Mouse (Mus musculus): ENCODE measurements around the gene Mdga2. TPM values are rescaled to one million over a fixed set of nuclear protein-coding genes. Genes with fewer than 3 reads are reported as not detected.

The Mdga2 gene
- polyA plus RNA-seq, 1 experiment from 2014 or later = 3.2 TPM

GRCm38 (mm10) chr12:66679558-66679957 lies 542.8 kb downstream of the Mdga2 start:
- no peaks in the 10 kb centered on the region for H3K27me3 ChIP-seq
- no peak overlapping the region for H3K9ac ChIP-seq
- no peak overlapping the region for H3K27ac ChIP-seq (replicated peaks)
- H3K4me1 ChIP-seq = no peaks in the 10 kb centered on the region
- ATAC-seq (ENCODE audit: insufficient number of reproducible peaks, low FRiP score, low TSS enrichment, low read depth) = no peak
- no peaks in the 10 kb centered on the region for H3K9me3 ChIP-seq (replicated peaks)
- no peak overlapping the region for H3K4me3 ChIP-seq (replicated peaks)
- no peak overlapping the region for H3K4me2 ChIP-seq (replicated peaks)
- 67% methylated on average over 3 of the region's 3 CpGs for WGBS
- no peaks in the 10 kb centered on the region for H3K36me3 ChIP-seq

- no peaks in the 10 kb centered on the region for H3K27me3 ChIP-seq
- H3K4me1 ChIP-seq = no peaks in the 10 kb centered on the region
- H3K27ac ChIP-seq (replicated peaks) = no peak overlapping the region
- no peaks in the 10 kb centered on the region for H3K9me3 ChIP-seq (replicated peaks)
- no peak overlapping the region for H3K4me3 ChIP-seq (replicated peaks)
- H3K9ac ChIP-seq = no peak overlapping the region
- H3K4me2 ChIP-seq (replicated peaks) = no peak overlapping the region
- WGBS = 73% methylated on average over 12 of the region's 12 CpGs
- no peaks in the 10 kb centered on the region for H3K36me3 ChIP-seq
- ATAC-seq (ENCODE audit: insufficient number of reproducible peaks, low FRiP score, low TSS enrichment, low read depth) = no peak
These were observed 573.5 kb downstream of the Mdga2 start for GRCm38 (mm10) chr12:66648605-66649552.

- Histone ChIP-seq H3K27me3 (no peaks in the 10 kb centered on the region), H3K27ac (replicated peaks) (no peak overlapping the region)
These were observed 581.9 kb downstream of the Mdga2 start for GRCm38 (mm10) chr12:66640408-66640807.

GRCm38 (mm10) chr12:66619944-66620343 lies 602.4 kb downstream of the Mdga2 start:
- no peak for ATAC-seq (ENCODE audit: insufficient number of reproducible peaks, low FRiP score, low TSS enrichment, low read depth)
- Histone ChIP-seq H3K27ac (replicated peaks) (no peak overlapping the region), H3K9me3 (replicated peaks) (no peaks in the 10 kb centered on the region), H3K36me3 (no peaks in the 10 kb centered on the region), H3K9ac (no peak overlapping the region), H3K4me3 (replicated peaks) (no peak overlapping the region), H3K27me3 (no peaks in the 10 kb centered on the region), H3K4me1 (no peaks in the 10 kb centered on the region), H3K4me2 (replicated peaks) (no peak overlapping the region)
- WGBS = 66% methylated on average over 3 of the region's 3 CpGs

More at GRCm38 (mm10) chr12:66640408-66640807, 581.9 kb downstream of the Mdga2 start:
- H3K4me3 ChIP-seq (replicated peaks) = no peak overlapping the region
- no peak overlapping the region for H3K9ac ChIP-seq
- no peak overlapping the region for H3K4me2 ChIP-seq (replicated peaks)
- no peak for ATAC-seq (ENCODE audit: insufficient number of reproducible peaks, low FRiP score, low TSS enrichment, low read depth)
- no peaks in the 10 kb centered on the region for H3K4me1 ChIP-seq
- no peaks in the 10 kb centered on the region for H3K9me3 ChIP-seq (replicated peaks)
- 51% methylated on average over 1 of the region's 1 CpGs for WGBS
- H3K36me3 ChIP-seq = no peaks in the 10 kb centered on the region

GRCm38 (mm10) chr12:66591617-66592230 lies 630.6 kb downstream of the Mdga2 start:
- Histone ChIP-seq H3K36me3 (no peaks in the 10 kb centered on the region), H3K4me2 (replicated peaks) (no peak overlapping the region), H3K27ac (replicated peaks) (no peak overlapping the region), H3K4me1 (no peaks in the 10 kb centered on the region), H3K9me3 (replicated peaks) (no peaks in the 10 kb centered on the region), H3K4me3 (replicated peaks) (no peak overlapping the region), H3K9ac (no peak overlapping the region), H3K27me3 (no peaks in the 10 kb centered on the region)
- 43% methylated on average over 1 of the region's 1 CpGs for WGBS
- ATAC-seq (ENCODE audit: insufficient number of reproducible peaks, low FRiP score, low TSS enrichment, low read depth) = no peak

- Histone ChIP-seq H3K4me1 (no peaks in the 10 kb centered on the region), H3K36me3 (no peaks in the 10 kb centered on the region), H3K4me2 (replicated peaks) (no peak overlapping the region), H3K9ac (no peak overlapping the region), H3K4me3 (replicated peaks) (no peak overlapping the region), H3K27ac (replicated peaks) (no peak overlapping the region), H3K27me3 (no peaks in the 10 kb centered on the region), H3K9me3 (replicated peaks) (no peaks in the 10 kb centered on the region)
- 85% methylated on average over 1 of the region's 1 CpGs for WGBS
- ATAC-seq (ENCODE audit: insufficient number of reproducible peaks, low FRiP score, low TSS enrichment, low read depth) = no peak
These were observed 657.0 kb downstream of the Mdga2 start for GRCm38 (mm10) chr12:66565396-66565795.

- Histone ChIP-seq H3K4me3 (replicated peaks) (no peak overlapping the region), H3K4me2 (replicated peaks) (no peak overlapping the region), H3K9me3 (replicated peaks) (no peaks in the 10 kb centered on the region), H3K27me3 (no peaks in the 10 kb centered on the region), H3K27ac (replicated peaks) (no peak overlapping the region), H3K4me1 (no peaks in the 10 kb centered on the region), H3K9ac (no peak overlapping the region), H3K36me3 (no peaks in the 10 kb centered on the region)
- no peak for ATAC-seq (ENCODE audit: insufficient number of reproducible peaks, low FRiP score, low TSS enrichment, low read depth)
- WGBS = 63% methylated on average over 3 of the region's 3 CpGs
These were observed 665.5 kb downstream of the Mdga2 start for GRCm38 (mm10) chr12:66556846-66557245.

- Histone ChIP-seq H3K9ac (no peak overlapping the region), H3K4me1 (no peaks in the 10 kb centered on the region), H3K4me3 (replicated peaks) (no peak overlapping the region), H3K36me3 (no peaks in the 10 kb centered on the region), H3K9me3 (replicated peaks) (no peaks in the 10 kb centered on the region), H3K27me3 (no peaks in the 10 kb centered on the region), H3K27ac (replicated peaks) (no peak overlapping the region), H3K4me2 (replicated peaks) (no peak overlapping the region)
- no peak for ATAC-seq (ENCODE audit: insufficient number of reproducible peaks, low FRiP score, low TSS enrichment, low read depth)
- 49% methylated on average over 2 of the region's 2 CpGs for WGBS
These were observed 666.0 kb downstream of the Mdga2 start for GRCm38 (mm10) chr12:66556178-66556820.

GRCm38 (mm10) chr12:66524973-66525372 lies 697.4 kb downstream of the Mdga2 start:
- Histone ChIP-seq H3K4me1 (no peaks in the 10 kb centered on the region), H3K4me3 (replicated peaks) (no peak overlapping the region), H3K27me3 (no peaks in the 10 kb centered on the region), H3K9ac (no peak overlapping the region), H3K9me3 (replicated peaks) (no peaks in the 10 kb centered on the region), H3K27ac (replicated peaks) (no peak overlapping the region), H3K4me2 (replicated peaks) (no peak overlapping the region), H3K36me3 (no peaks in the 10 kb centered on the region)
- 34% methylated on average over 2 of the region's 2 CpGs for WGBS
- no peak for ATAC-seq (ENCODE audit: insufficient number of reproducible peaks, low FRiP score, low TSS enrichment, low read depth)

- Histone ChIP-seq H3K9ac (no peak overlapping the region), H3K36me3 (no peaks in the 10 kb centered on the region), H3K4me3 (replicated peaks) (no peak overlapping the region), H3K4me2 (replicated peaks) (no peak overlapping the region), H3K27ac (replicated peaks) (no peak overlapping the region), H3K27me3 (no peaks in the 10 kb centered on the region), H3K4me1 (no peaks in the 10 kb centered on the region), H3K9me3 (replicated peaks) (no peaks in the 10 kb centered on the region)
- 60% methylated on average over 4 of the region's 4 CpGs for WGBS
- no peak for ATAC-seq (ENCODE audit: insufficient number of reproducible peaks, low FRiP score, low TSS enrichment, low read depth)
These were observed 723.1 kb downstream of the Mdga2 start for GRCm38 (mm10) chr12:66499258-66499657.

GRCm38 (mm10) chr12:66470868-66471267 lies 751.5 kb downstream of the Mdga2 start:
- no peak overlapping the region for H3K27ac ChIP-seq (replicated peaks)
- WGBS = 41% methylated on average over 4 of the region's 4 CpGs
- ATAC-seq (ENCODE audit: insufficient number of reproducible peaks, low FRiP score, low TSS enrichment, low read depth) = no peak

More at GRCm38 (mm10) chr12:66470868-66471267, 751.5 kb downstream of the Mdga2 start:
- H3K4me2 ChIP-seq (replicated peaks) = no peak overlapping the region
- no peaks in the 10 kb centered on the region for H3K27me3 ChIP-seq
- H3K36me3 ChIP-seq = no peaks in the 10 kb centered on the region
- H3K9ac ChIP-seq = no peak overlapping the region
- H3K9me3 ChIP-seq (replicated peaks) = no peaks in the 10 kb centered on the region
- H3K4me3 ChIP-seq (replicated peaks) = no peak overlapping the region
- H3K4me1 ChIP-seq = no peaks in the 10 kb centered on the region

All from embryonic facial prominence, embryonic 15.5 days (tissue).